Mouse (Mus musculus): ENCODE results near the gene Rfwd3. TPM values are rescaled to one million over a fixed set of nuclear protein-coding genes. Genes with fewer than 3 reads are reported as not detected.

The Rfwd3 gene
- 33.2 TPM for polyA plus RNA-seq (2017; shearing (Covaris generic))

GRCm38 (mm10) chr8:111299821-111300568 is at the start of gene Rfwd3:
Gene Rfwd3, minus strand, starts transcription at chr8:111300222.

DNA sequence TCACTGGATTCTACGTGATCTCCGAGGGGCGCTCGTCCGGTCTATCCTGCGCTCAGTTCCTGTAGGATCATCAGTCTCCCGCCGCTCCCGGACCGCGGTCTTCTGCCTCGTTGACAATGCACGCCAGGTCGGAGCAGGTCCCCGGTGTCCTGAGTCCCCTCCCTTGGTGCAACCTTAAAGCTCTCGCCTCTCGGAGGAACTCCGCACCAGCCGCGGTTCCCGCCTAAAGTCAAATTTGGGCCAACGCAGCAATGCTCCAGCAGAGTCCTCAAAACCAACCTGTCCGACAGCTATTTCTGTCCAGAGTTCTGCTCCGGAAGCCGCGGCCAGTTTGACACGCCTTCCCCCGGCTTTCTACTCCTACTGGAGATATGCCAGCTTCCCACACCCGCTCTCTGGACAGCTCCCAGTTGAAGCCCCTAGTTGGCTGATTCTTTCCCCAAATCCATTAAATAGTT is 37.9 kb upstream of the Rfwd3 start, which contains the start of gene Mlkl:
Mlkl (minus strand) TSS at position 288 of the 458 bp plus-strand sequence.

DNA sequence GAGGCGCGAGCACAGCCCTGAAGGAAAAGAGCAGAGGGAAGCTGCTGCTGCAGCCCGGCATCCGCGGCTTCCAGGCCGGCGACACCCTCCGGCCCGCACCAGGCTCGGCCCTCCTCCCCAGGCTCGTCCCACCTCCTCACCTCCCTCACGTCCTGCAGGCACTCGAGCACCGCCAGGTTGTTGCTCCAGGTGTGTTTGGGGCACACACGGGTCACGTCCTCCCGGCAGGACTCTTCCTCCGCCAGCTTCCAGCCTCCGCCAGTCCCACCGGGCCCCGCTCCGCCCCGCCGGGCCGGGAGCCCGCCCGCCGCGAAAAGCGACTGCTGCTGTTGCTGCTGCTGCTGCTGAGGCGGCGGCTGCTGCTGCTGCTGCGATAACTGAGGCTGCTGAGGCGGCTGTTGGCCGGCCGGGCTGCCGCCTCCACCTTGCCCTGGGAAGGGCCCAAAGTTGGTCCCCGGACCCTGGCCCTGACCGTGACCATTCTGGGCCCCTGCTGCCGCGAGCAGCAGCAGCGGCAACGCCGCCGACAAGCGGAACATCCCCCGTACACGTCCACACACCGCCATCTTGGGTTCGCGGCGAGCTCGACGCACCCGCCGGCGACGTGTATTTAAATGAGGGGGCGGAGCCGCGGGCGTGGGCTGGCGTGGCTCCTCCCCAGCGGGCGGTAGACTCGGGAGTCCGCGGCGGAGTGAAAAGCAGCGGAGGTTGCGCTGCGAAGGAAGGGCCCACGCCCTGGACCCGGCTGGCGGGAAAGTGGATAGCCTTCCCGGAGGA is 41.2 kb downstream of the Rfwd3 start, which contains the start of gene Glg1:
Glg1 (minus strand) TSS at position 586 of the 777 bp plus-strand sequence.

Other genes with a start within 250 kb of the Rfwd3 start
- gene Exosc6, start 243.9 kb downstream of the Rfwd3 start, polyA plus RNA-seq (2017; shearing (Covaris generic)): 34.5 TPM
- gene Clec18a, start 207.8 kb downstream of the Rfwd3 start, polyA plus RNA-seq (2017; shearing (Covaris generic)): not detected
- 18.8 TPM for gene Pdpr, start 205.6 kb downstream of the Rfwd3 start, polyA plus RNA-seq (2017; shearing (Covaris generic))
- 106 TPM for gene Glg1, start 41.0 kb downstream of the Rfwd3 start, polyA plus RNA-seq (2017; shearing (Covaris generic))
- 2.1 TPM for gene Mlkl, start 38.0 kb upstream of the Rfwd3 start, polyA plus RNA-seq (2017; shearing (Covaris generic))
- not detected for gene Fa2h, start 93.6 kb upstream of the Rfwd3 start, polyA plus RNA-seq (2017; shearing (Covaris generic))
- gene Wdr59, start 221.9 kb upstream of the Rfwd3 start, polyA plus RNA-seq (2017; shearing (Covaris generic)): 6.6 TPM
- gene Znrf1, start 235.9 kb upstream of the Rfwd3 start, polyA plus RNA-seq (2017; shearing (Covaris generic)): 237 TPM

Measured in CD4-positive, CD25-positive, alpha-beta regulatory T cell (primary cell).